Mouse (Mus musculus) spleen, adult 2 months (tissue): ENCODE results near the gene Olfr935.

Source experiments
- CTCF ChIP-seq: fragments of 200-500 bp; IDR thresholded peaks from 2 replicates; pipeline ENCODE4 v1.5.1; 2011; ENCODE audit warnings: mild to moderate bottlenecking, inconsistent platforms; ENCODE audit not compliant: insufficient read depth, insufficient read length, insufficient replicate concordance; ENCODE audit errors: extremely low read depth
- POLR2A ChIP-seq: fragments of 200-500 bp; IDR thresholded peaks from 2 replicates; pipeline ENCODE4 v1.6.1; 2011; ENCODE audit warnings: low read depth, low read length, inconsistent platforms

- TF ChIP-seq POLR2A: no peak
- TF ChIP-seq CTCF: no peak
Observed at GRCm38 (mm10) chr9:38972013-38972412, 27.5 kb downstream of the Olfr935 start, which contains the start of gene Olfr933.
